Mouse (Mus musculus) kidney, adult 18-20 months (tissue): ENCODE measurements at regions not wholly inside any gene's neighbourhood (a gene's known extent, or its start where the extent isn't known, plus 50 kb on each side); places are given as distances from the start of the nearest gene placed in this dataset.
"Not testable (repeated sequence)": the region's sequence is repeated elsewhere in the genome, so short reads cannot be mapped to it uniquely, and the experiment has no call there.

ENCODE experiments used
- DNase-seq: peaks from one replicate; pipeline ENCODE4 v3.0.0; 2021

GRCm38 (mm10) chr8:103507068-103507467 is 594.4 kb upstream of the Cdh5 start:
- DNase-seq: no peak

- no peak for DNase-seq
These were observed 581.1 kb upstream of the Cdh5 start for GRCm38 (mm10) chr8:103520141-103520866.

GRCm38 (mm10) chr8:103530903-103531302 is 570.5 kb upstream of the Cdh5 start:
- DNase-seq: no peak

DNA sequence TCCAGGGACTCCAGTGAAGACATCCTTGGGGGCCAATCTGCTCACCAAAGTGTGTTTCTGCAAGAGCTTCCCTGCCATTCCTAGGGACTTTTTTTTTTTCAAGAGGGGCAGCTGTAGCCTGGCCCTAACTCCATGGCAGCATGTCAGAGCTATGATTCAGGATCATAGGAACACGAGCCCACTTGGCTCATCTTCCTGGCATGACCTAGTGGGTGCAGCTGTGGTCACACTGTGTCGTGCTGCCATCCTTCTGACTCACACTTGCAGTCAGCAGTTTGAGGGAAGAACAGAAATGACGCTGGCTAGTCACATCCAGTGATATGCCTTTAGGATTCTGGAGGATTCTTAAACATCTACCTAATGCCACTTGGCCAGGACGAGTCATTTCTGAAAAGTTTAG is 566.5 kb upstream of the Cdh5 start:
- no peak for DNase-seq

DNA sequence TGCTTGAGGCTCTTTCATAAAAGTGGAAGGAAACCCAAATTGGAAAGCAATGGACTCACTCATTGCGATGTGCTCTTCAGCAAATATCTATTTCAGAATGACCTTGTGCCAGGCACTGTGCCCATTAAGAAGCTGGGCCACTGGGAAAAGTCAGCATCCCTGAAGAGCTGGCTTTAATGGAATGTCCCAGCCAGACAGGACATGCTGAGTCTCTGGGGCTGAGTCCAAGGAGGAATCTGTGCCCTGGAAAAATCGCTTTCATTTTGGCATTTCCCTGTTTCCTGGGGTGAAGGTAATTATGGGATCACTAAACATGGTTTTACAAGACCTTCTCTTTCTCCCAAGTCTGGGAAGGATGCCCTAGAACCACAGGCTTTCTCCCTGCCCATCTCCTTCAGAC is 564.6 kb upstream of the Cdh5 start:
- no peak for DNase-seq

GRCm38 (mm10) chr8:103541954-103542353 is 559.5 kb upstream of the Cdh5 start:
- no peak for DNase-seq

DNA sequence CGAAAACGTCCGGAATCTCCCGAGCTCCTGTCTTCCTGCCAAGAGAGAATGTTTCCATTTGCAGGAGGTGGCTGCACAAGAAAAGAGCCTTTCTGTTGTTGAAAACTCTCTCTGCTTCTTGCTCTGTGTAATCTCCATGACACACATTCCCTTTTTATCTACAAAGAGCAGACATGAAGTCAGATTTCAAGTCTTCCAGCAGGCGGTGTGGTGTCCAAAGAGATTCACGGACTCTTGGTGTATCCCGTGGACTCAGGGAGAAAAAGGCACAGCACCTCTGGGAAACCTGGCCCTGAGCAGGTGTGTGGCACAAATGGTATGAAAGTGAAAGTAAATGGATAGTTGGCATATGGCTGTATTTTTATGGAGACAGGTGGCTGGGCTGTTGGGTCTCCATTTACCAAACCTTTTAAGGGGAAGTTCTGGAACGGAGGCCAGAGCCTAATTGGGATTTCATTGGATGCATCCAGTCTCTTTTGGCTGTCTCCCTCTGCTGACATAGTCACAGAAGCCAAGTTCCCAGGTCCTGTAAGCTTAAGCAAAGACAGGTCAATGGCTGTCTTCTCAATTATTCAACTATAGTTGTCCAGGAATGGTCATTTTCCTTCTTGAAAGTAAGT is 549.4 kb upstream of the Cdh5 start:
- no peak for DNase-seq

- no peak for DNase-seq
These were observed 539.8 kb upstream of the Cdh5 start for GRCm38 (mm10) chr8:103561606-103562005.

- no peak for DNase-seq
These were observed 530.5 kb upstream of the Cdh5 start for GRCm38 (mm10) chr8:103570864-103571425.

- no peak for DNase-seq
These were observed 524.3 kb upstream of the Cdh5 start for GRCm38 (mm10) chr8:103577147-103577546.

DNA sequence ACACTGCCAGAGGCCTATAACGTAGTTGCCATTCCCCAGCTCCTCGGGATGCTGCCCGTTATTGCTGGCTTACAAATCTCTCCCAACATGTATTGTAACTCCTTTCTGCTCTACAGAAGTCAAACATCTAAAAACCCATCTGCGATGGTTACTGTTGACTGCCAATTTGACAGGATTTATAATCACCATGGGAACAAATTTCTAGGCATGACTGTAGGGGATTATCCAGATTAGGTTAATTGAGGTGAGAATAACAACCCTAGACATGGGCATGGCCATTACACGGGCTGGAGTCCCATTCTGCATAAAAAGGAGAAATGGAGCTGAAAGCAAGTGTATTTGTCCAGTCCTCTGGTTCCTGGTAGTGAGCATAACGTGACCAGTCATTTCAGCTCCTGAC is 523.4 kb upstream of the Cdh5 start:
- DNase-seq: no peak

- no peak for DNase-seq
These were observed 493.1 kb upstream of the Cdh5 start for GRCm38 (mm10) chr8:103608291-103608690.

DNA sequence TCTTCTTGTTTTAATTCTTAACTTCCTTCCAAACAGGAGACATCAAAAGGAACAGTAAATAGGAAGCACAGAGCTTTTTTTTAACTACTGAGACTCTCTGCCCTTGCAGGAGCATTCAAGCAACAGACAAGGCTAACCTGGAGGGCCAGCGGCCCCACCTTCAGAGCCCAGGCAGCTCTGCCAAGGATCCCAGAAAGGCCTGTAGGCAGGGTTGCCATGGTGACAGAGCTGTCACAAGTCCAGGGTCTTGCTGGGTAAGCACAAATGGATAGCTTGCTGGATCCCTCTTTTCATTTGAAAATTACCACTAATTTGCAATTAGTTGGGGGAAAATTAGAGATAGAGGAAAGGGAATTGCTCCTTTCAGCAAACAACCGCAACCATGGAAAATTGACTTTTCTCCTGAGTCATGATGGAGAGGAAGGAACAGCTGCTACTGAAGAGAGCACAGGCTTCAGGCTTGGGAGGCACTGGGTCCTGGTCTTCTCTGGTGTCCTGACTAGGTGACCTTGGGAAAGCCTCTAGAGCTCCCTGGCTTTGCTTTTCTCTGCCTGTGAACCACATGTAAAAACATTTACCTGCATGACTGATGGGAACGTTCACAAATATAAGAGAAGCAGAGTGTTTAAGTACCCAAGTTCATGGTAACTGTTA is 477.5 kb upstream of the Cdh5 start:
- DNase-seq: no peak

- no peak for DNase-seq
These were observed 476.1 kb upstream of the Cdh5 start for GRCm38 (mm10) chr8:103625166-103625890.

- no peak for DNase-seq
These were observed 475.0 kb upstream of the Cdh5 start for GRCm38 (mm10) chr8:103626446-103626845.

- no peak for DNase-seq
These were observed 468.9 kb upstream of the Cdh5 start for GRCm38 (mm10) chr8:103632543-103632942.

DNA sequence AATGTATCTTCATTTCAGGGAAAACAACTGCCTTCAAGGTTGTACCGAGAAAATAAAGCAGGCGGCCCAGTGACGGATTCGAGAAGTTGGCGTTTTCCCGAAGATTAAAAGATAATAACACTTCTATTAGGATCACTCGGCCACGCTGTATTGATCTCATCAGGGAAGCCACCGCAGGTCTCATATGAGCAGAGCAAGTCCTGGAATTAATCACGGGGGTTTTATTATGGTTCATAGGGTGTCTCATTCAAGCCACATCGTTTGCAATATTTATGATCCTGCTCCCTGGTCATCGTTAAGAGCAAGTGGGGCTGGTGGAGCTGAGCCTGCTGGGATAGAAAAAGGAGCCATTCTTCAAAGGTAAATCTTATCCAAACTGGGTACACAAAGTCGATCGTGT is 466.5 kb upstream of the Cdh5 start:
- DNase-seq: no peak

GRCm38 (mm10) chr8:103643621-103644020 is 457.8 kb upstream of the Cdh5 start:
- DNase-seq: no peak

DNA sequence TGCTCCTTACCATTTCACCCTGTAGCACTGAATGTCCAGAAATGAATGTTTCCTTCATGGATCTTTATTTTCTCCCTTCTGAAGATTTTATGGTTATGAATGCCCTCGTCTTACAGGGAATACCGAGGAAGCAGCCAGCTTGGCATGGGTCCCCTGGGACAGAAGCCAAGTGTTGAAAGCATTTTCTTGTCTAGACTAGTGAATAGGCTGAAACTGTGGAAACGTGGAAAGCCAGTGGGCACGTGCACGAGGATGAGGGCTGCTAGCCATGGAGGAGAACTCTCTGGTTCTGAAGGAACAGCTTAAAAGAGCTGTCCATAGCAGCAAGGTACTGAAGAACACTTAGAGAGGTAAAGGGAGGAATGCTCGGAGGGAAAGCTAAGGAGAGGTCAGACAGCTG is 457.3 kb upstream of the Cdh5 start:
- DNase-seq: no peak

DNA sequence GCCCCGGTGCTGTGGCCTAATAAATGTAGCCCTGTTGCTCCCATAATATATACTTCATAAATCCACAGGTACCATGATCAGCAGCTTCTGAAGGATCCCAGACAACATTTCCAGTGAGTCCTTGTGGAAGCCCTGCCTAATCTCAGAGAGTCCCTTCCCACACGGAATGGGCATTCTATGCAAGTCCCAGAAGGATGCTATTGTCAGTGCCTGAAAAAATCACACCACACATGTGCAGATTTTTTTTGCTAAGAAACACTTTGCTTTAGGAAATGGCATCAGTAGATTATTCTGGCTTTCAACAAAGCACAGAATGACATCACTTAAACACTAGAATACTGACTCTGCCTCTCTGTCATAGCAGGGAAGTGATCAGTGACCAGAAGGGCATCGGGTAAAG is 456.6 kb upstream of the Cdh5 start:
- DNase-seq: no peak

DNA sequence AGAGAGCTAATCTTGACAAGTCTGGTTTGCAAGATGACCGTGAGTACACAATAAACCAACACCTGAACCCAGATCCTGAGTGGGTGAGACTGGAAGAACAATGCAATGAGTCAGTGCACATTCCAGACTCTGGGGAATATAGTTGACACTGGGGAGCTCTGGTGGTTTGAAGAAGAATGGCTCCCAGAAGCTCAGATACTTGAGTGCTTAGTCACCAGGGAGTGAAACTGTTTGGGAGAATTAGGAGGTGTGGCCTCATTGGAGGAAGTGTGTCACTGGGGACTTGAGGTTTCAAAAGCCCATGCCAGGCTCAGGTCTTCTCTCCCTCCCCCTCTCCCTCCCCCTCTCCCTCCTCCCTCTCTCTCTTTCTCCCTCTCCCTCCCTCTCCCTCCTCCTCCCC is 436.6 kb upstream of the Cdh5 start:
- DNase-seq: no peak

DNA sequence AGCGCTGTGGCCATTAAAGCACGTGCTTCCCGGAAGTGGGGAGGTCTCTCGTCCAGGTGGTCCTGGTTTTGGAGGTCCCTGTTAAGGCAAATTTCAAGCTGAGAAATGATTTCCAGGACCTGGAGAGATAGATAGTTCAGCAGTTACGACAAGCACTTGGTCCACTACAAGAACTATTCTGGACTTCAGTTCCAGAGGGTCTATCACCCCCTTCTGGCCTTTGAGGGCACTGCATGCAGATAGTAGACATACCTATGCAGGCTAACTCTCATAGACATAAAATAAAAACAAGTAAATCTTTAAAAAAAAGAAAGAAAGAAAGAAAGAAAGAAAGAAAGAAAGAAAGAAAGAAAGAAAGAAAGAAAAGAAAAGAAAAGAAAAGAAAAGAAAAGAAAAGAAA is 415.2 kb upstream of the Cdh5 start:
- DNase-seq: not testable (repeated sequence)

DNA sequence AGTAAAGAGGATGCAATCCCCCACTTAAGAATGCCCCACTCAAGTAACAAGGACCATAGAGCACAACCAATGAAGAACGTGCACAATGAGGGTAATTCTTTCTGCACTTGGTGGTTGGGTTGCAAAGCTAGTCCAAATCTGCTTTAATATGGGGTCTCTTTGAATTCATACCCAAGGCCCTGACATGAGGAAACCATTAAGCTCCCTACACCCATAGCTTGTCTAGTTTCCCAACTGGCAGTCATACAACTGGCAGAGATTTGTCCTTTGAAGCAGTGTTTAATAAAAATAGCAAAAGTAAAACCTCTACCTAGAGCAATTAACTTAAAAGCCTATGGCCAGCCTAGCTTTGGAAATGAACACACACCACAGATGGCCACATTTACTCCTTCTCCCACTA is 411.0 kb upstream of the Cdh5 start:
- no peak for DNase-seq
